Mouse (Mus musculus) B cell, adult 2 months (primary cell): ENCODE measurements at regions not wholly inside any gene's neighbourhood (a gene's known extent, or its start where the extent isn't known, plus 50 kb on each side); places are given as distances from the start of the nearest gene placed in this dataset.

Source experiments
- DNase-seq, 2 experiments: peaks; one replicate each; pipeline ENCODE4 v3.0.0; 2022

GRCm38 (mm10) chrX:7474831-7475230, 98.6 kb upstream of the Foxp3 start:
- DNase-seq: no peak

GRCm38 (mm10) chrX:7473814-7474213, 98.2 kb upstream of the Usp27x start:
- peak; percentile 13 to 17 for DNase-seq

- DNase-seq: no peak
Observed at GRCm38 (mm10) chrX:7469801-7470200, 94.2 kb upstream of the Usp27x start.

GRCm38 (mm10) chrX:7467985-7468384, 92.4 kb upstream of the Usp27x start:
- DNase-seq: no peak

DNA sequence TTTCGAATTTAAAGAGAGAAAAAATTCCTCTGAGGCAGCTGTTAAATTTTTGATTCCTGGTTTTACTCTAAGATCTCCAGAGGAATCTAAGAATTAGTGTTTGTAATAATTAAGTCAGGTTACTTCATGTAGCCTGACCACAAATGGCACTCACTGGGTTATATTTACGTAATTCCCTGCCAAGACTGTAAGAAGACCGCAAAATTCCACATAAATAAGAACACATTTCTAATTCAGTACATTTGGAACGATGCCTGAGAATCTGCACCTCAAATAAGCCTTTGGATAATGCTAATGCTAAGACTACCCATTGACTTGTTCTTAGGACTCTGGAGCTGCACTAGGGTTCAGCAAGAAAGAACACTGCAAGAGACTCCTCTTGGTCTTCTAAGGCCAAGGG, 81.2 kb upstream of the Usp27x start:
- DNase-seq: no peak

GRCm38 (mm10) chrX:7445035-7445434, 69.4 kb upstream of the Usp27x start:
- no peak for DNase-seq

GRCm38 (mm10) chrX:7444583-7444982, 69.0 kb upstream of the Usp27x start:
- DNase-seq: no peak

- no peak for DNase-seq
Observed at GRCm38 (mm10) chrX:7443996-7444421, 68.4 kb upstream of the Usp27x start.

DNA sequence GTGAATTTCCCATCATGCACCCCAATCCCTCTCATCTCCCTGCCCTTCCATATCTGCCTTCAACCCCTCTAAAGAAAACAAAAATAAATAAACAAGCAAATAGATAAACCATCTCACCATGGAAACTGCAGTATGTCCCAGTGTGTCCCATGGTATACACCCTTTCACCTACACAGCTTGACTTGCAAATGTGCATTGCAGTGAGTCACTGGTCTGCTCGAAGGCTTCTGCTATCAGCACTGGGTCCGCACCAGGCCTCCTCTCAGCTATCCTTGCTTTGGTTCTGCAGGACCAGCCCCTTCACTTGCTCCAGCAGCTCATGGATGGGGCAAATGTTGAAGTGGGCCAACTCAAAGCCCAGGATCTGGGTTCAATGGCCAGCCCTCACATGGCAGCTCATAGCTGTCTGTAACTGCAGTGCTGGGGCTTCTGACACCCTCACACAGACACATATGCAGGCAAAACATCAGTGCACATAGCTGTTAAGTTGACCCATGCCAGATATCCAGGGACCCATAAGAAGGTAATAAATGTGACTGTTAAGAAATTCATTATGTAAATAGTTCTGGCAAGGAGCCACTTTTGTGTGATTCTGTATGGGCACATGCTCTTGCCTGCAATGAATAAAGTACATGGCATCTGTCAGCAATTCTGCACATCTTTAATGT, 59.9 kb upstream of the Usp27x start:
- no peak for DNase-seq

- no peak for DNase-seq
Observed at GRCm38 (mm10) chrX:7434268-7434667, 58.6 kb upstream of the Usp27x start.

- DNase-seq: no peak
Observed at GRCm38 (mm10) chrX:7430456-7430855, 54.8 kb upstream of the Usp27x start.

- no peak for DNase-seq
Observed at GRCm38 (mm10) chrX:7429524-7429865, 53.9 kb upstream of the Usp27x start.

GRCm38 (mm10) chrX:7428621-7429523, 53.2 kb upstream of the Usp27x start:
- DNase-seq: no peak
